7 mouse cellular contexts compared by ENCODE assay signal in the genomic region with DNA sequence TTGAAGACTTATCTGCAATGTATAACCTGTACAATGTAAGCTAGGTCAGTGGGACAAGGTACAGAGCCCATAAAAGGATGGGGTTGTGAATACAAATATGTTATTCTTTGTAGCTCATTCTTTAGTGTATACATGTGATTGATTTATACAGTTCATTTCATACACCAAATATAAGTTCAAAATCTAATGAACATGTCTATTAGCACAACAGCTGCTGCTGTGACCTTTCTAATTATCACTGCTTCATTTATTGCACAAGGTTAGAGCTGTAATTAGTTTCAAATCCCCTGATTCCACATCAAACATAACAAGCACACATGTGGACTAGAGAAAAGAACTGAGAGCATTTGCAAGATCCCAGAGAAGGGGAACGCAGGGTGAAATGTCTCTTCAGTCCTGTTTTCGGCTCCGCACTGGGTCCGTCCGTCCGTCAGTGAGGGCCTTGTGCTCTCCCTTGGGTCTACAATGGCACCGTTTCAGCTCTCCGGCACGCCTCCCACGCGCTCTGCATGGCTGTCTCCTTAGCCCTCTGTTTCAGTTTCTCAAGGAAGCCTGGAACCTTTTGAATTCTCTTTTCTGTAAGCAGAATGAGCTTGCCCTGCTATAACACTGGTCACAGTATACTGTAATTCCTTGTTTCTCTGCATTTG.
DNase-seq lines count a peak whose midpoint lies in the region; ATAC-seq and TF ChIP-seq lines count a peak whose summit lies in the region.

No protein-coding gene starts in this region.

- no peaks in the 10 kb centered on the region for H3K9me3 ChIP-seq in forebrain, postnatal 0 days (ENCODE audit: low read length)

- no peak overlapping the region for H3K9ac ChIP-seq in forebrain, postnatal 0 days

- H3K4me3 ChIP-seq in forebrain, postnatal 0 days (ENCODE audit: low read depth, low read length), result no peak overlapping the region

- no peaks in the 10 kb centered on the region for H3K4me1 ChIP-seq in forebrain, postnatal 0 days (ENCODE audit: insufficient read depth)

- ATAC-seq in forebrain, postnatal 0 days, result peak; percentile 58
- ATAC-seq in erythroid progenitor cell, adult 5-6 weeks (replicated peaks; ENCODE audit: low FRiP score, poor library complexity, severe bottlenecking), result no peak

- peak; percentile 55 for DNase-seq in ovary, postnatal 36 days (ENCODE audit: low spot score)
- DNase-seq in ovary, postnatal 10 days (ENCODE audit: low spot score), result no peak
- DNase-seq in forebrain, postnatal 0 days, result peak; percentile 17
- DNase-seq in kidney, postnatal 4 days, result peak; percentile 59 to 66
- peak; percentile 31 for DNase-seq in retina, postnatal 1 day
- no peak for DNase-seq in lung, postnatal 25 days (ENCODE audit: low spot score)

- no peak overlapping the region for H3K27ac ChIP-seq in forebrain, postnatal 0 days (ENCODE audit: low read depth, low read length)

- WGBS in forebrain, postnatal 0 days, result 44% methylated on average over 11 of the region's 11 CpGs

- no peak overlapping the region for H3K4me2 ChIP-seq in forebrain, postnatal 0 days (ENCODE audit: low read depth)

- no peaks in the 10 kb centered on the region for H3K27me3 ChIP-seq in forebrain, postnatal 0 days (ENCODE audit: insufficient read depth, low read length)

- TF ChIP-seq CTCF in forebrain, postnatal 0 days (IDR thresholded peaks at IDR 0.05; ENCODE audit: low read depth), result no peak

- no peaks in the 10 kb centered on the region for H3K36me3 ChIP-seq in forebrain, postnatal 0 days (ENCODE audit: insufficient read depth)

Comparison
In these comparisons a context has a peak if more than half of its experiments do, and no peak if none do; other contexts are left out.
1. DNase-seq: peak in ovary, postnatal 36 days (single experiment), forebrain, postnatal 0 days (single experiment), kidney, postnatal 4 days (2 of 2) and retina, postnatal 1 day (single experiment); none in ovary, postnatal 10 days (single experiment) and lung, postnatal 25 days (single experiment).